Mouse (Mus musculus) stomach, embryonic 14.5 days (tissue): ENCODE measurements around the gene Bend4. TPM values are rescaled to one million over a fixed set of nuclear protein-coding genes. Genes with fewer than 3 reads are reported as not detected.

Experiments
- ATAC-seq: fragments of 200-750 bp; cut with Nextera tagmentation; 2 replicates; pipeline ENCODE4 v1.8.0; 2017; ENCODE audit warnings: low read depth, moderate TSS enrichment; ENCODE audit not compliant: insufficient number of reproducible peaks, insufficient read depth, low FRiP score
- H3K27ac ChIP-seq: fragments of 300-500 bp; sonication (generic); 2 replicates; pipeline ENCODE4 v1.5.1; 2014; ENCODE audit warnings: mild to moderate bottlenecking, low read length, moderate library complexity, mixed read lengths
- H3K27me3 ChIP-seq: fragments of 300-500 bp; sonication (generic); 2 replicates; pipeline ENCODE4 v1.6.1; 2014; ENCODE audit warnings: low read length, control low read depth, mixed read lengths; ENCODE audit not compliant: control insufficient read depth, insufficient read depth
- H3K36me3 ChIP-seq: fragments of 300-500 bp; sonication (generic); 2 replicates; pipeline ENCODE4 v1.6.1; 2014; ENCODE audit warnings: mild to moderate bottlenecking, control low read depth, low read length, moderate library complexity, mixed read lengths; ENCODE audit not compliant: control insufficient read depth, insufficient read depth
- H3K4me1 ChIP-seq: fragments of 300-500 bp; sonication (generic); 2 replicates; pipeline ENCODE4 v1.6.1; 2014; ENCODE audit warnings: low read length, control low read depth, mixed read lengths; ENCODE audit not compliant: control insufficient read depth, insufficient read depth
- H3K4me2 ChIP-seq: fragments of 300-500 bp; sonication (generic); replicated peaks from 2 replicates; pipeline ENCODE4 v1.6.1; 2014; ENCODE audit warnings: low read depth, low read length, control low read depth
- H3K4me3 ChIP-seq: fragments of 300-500 bp; sonication (generic); 2 replicates; pipeline ENCODE4 v1.5.1; 2014; ENCODE audit warnings: low read depth, low read length, control low read depth
- H3K9ac ChIP-seq: fragments of 300-500 bp; sonication (generic); replicated peaks from 2 replicates; pipeline ENCODE4 v1.6.1; 2014; ENCODE audit warnings: low read depth, mild to moderate bottlenecking, control low read depth, low read length, moderate library complexity, mixed read lengths
- H3K9me3 ChIP-seq: fragments of 300-500 bp; sonication (generic); 2 replicates; pipeline ENCODE4 v1.6.1; 2016; ENCODE audit warnings: low read depth, low read length, control low read depth; ENCODE audit not compliant: control insufficient read depth
- WGBS: fragments of 180-500 bp; shearing (Covaris S2); extraction: QIAGEN DNeasy Blood & Tissue Kit; methylation state at CpG from one replicate; pipeline ENCODE4 v1.1.7; 2014; 5-methylcytosine and 5-hydroxymethylcytosine counted together
- polyA plus RNA-seq: library from polyadenylated mRNA; unstranded; fragments of >200 nt; fragmentation: Nextera tagmentation; extraction: Ambion mirVana; gene quantifications from 2 replicates; pipeline ENCODE4 v1.2.1, GENCODE M21; 2014

The Bend4 gene
- polyA plus RNA-seq: 4.7 and 4.9 TPM in 2 replicates

GRCm38 (mm10) chr5:67427443-67428360, at the start of gene Bend4:
Bend4 (minus strand) TSS chr5:67428310.
- Histone ChIP-seq H3K27me3 (0 out of 2 replicates have a peak, but pooled peaks cover 9% of the 10 kb centered on the region), H3K4me3 (peak within 1 kb of the TSS; percentile 65), H3K9me3 (no peaks in the 10 kb centered on the region), H3K9ac (peak within 1 kb of the TSS; percentile 42; the same call in 1 of the 2 replicates), H3K27ac (no peak within 1 kb of the TSS), H3K36me3 (no peaks in the 10 kb centered on the region), H3K4me1 (no peaks in the 10 kb centered on the region; the same call in 1 of the 2 replicates), H3K4me2 (peak within 1 kb of the TSS; percentile 81)
- 2% methylated on average over 68 of the region's 90 CpGs for WGBS
- ATAC-seq: peak; percentile 68

DNA sequence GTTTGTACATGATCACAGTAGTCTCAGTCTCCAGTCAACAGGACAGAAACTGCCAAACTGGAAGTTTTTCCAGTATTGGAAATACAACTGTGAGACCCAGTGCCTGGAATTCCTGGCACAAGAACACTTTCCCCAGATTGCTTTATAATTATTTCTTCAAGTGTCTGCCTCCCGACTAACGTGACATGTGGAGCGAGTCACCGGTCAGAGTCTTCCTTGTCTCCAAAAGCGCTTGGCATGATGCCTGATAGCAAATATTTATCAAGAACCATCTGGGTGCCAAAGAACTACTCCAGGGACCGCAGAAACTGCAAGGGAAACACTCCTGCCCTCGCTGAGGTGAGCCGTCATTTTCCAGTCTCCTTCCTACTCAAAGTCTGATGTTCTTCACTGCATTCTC, 45.6 kb upstream of the Bend4 start:
- ATAC-seq: no peak
- 28% methylated on average over 8 of the region's 8 CpGs for WGBS

DNA sequence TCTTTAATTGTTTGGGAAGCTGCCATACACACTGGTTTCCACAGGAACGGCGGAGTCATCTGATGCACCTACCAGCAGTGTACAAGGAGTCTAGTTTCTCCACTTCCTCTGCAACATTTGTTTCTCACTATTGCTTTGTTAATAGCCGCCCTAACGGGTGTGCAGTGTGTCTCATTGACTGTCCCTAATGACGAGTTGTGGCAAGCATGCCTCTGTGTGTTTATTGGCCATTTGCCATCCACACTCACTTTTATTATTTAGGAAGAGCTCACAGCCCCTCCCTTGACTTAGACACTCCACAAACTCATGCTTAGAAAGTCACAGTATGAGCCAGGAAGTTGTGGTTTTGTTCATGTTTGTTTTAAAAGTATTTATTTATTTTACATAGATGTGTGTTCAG, 45.0 kb upstream of the Bend4 start:
- Histone ChIP-seq H3K9me3 (no peaks in the 10 kb centered on the region), H3K4me3 (no peak overlapping the region), H3K4me2 (no peak overlapping the region), H3K27ac (no peak overlapping the region), H3K9ac (no peak overlapping the region), H3K36me3 (no peaks in the 10 kb centered on the region), H3K27me3 (no peaks in the 10 kb centered on the region), H3K4me1 (peaks cover 10% of the 10 kb centered on the region)
- 66% methylated on average over 5 of the region's 5 CpGs for WGBS
- no peak for ATAC-seq

More for the DNA sequence above, 45.6 kb upstream of the Bend4 start:
- Histone ChIP-seq H3K36me3 (no peaks in the 10 kb centered on the region), H3K27ac (no peak overlapping the region), H3K9ac (no peak overlapping the region), H3K4me2 (no peak overlapping the region), H3K27me3 (no peaks in the 10 kb centered on the region), H3K4me1 (peaks cover 10% of the 10 kb centered on the region), H3K9me3 (no peaks in the 10 kb centered on the region), H3K4me3 (no peak overlapping the region)

GRCm38 (mm10) chr5:67466866-67467530, 38.9 kb upstream of the Bend4 start:
- Histone ChIP-seq H3K27ac (no peak overlapping the region), H3K4me3 (no peak overlapping the region), H3K9me3 (no peaks in the 10 kb centered on the region), H3K9ac (no peak overlapping the region), H3K27me3 (no peaks in the 10 kb centered on the region), H3K4me1 (no peaks in the 10 kb centered on the region), H3K36me3 (no peaks in the 10 kb centered on the region), H3K4me2 (no peak overlapping the region)
- 80% methylated on average over 15 of the region's 15 CpGs for WGBS
- no peak for ATAC-seq

DNA sequence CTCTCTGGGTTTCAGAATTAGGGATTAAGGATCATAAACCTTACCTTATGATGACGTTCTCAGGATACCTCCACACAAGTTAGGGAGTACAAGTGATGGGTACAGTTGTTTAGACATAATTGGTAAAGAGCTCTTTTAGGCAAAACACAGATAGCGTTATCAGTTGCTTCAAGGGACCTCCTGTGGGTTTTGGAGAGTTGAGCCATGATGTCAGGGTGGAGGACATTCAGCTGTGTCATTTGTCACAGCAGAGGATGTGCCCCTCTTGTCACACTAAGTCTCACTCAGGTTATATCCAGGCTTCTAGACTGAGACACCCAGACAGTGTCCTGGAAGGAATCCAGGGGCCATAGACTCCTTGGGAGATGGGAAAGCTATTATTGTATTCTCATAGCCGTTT, 36.8 kb upstream of the Bend4 start:
- Histone ChIP-seq H3K4me1 (no peaks in the 10 kb centered on the region), H3K27ac (no peak overlapping the region), H3K9me3 (no peaks in the 10 kb centered on the region), H3K36me3 (no peaks in the 10 kb centered on the region), H3K9ac (no peak overlapping the region), H3K4me2 (no peak overlapping the region), H3K4me3 (no peak overlapping the region), H3K27me3 (no peaks in the 10 kb centered on the region)
- 55% methylated on average over 3 of the region's 3 CpGs for WGBS
- ATAC-seq: no peak

DNA sequence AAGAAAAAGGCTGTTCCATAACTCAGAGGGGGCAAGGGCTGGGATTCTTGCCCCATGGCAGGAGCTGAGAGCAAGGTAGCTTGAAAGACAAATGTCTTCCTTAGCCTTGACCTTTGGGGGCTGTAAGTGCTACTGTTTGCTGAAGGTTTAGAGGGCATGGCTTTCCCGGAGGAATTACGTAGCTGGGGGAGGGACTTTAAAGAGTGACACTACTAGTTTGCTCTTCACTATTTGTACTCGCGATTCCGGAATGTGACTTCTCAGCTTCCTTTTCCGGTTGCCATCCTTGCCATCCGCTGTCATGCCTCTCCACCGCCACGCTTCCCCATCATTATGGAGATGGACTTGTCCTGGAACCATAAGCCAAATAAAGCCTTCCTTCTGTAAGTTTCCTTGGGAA, 35.5 kb upstream of the Bend4 start:
- Histone ChIP-seq H3K9me3 (no peaks in the 10 kb centered on the region), H3K4me2 (no peak overlapping the region), H3K4me3 (no peak overlapping the region), H3K4me1 (no peaks in the 10 kb centered on the region), H3K27me3 (no peaks in the 10 kb centered on the region), H3K36me3 (no peaks in the 10 kb centered on the region), H3K27ac (no peak overlapping the region), H3K9ac (no peak overlapping the region)
- WGBS: 80% methylated on average over 9 of the region's 9 CpGs
- ATAC-seq: no peak

DNA sequence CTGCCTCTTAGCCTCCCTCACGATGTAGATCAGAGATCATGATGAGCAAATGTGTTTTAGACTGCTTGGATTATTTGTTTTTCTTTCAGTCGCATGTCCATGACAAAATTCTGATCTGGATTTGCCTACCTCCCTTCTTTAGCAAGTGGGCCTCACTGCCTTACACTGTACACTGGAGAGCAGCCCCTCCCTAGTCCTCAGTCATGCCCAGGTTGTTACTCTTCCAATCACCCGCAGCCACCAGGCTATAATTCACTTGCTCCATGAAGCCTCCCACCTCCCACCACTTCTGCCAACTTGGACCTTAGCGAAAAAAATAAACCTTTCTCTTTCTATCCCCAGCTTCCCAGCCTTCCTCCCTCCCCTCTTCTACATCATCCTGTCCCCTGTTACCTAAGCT, 34.2 kb upstream of the Bend4 start:
- Histone ChIP-seq H3K4me1 (no peaks in the 10 kb centered on the region), H3K4me2 (no peak overlapping the region), H3K36me3 (no peaks in the 10 kb centered on the region), H3K9me3 (no peaks in the 10 kb centered on the region), H3K27ac (no peak overlapping the region), H3K9ac (no peak overlapping the region), H3K27me3 (no peaks in the 10 kb centered on the region), H3K4me3 (no peak overlapping the region)
- WGBS: 56% methylated on average over 4 of the region's 4 CpGs
- no peak for ATAC-seq

DNA sequence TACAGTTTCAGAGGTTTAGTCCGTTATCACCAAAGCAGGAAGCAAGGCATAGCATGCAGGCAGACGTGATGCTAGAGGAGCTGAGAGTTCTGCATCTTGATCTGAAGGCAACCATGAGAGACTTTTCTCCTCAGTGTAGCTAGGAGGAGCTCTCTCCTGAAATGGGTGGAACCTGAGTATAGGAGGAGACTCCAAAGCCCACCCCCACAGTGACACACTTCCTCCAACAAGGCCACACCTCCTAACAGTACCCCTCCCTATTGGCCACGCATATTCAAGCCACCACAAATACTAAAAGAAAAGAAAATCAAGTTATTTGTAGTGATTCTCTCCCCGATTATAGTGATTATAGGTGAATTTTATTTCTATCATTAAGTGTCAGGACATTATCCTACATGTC, 28.7 kb upstream of the Bend4 start:
- Histone ChIP-seq H3K27ac (no peak overlapping the region), H3K9me3 (no peaks in the 10 kb centered on the region), H3K27me3 (no peaks in the 10 kb centered on the region), H3K4me3 (no peak overlapping the region), H3K36me3 (no peaks in the 10 kb centered on the region), H3K4me1 (no peaks in the 10 kb centered on the region), H3K4me2 (no peak overlapping the region), H3K9ac (no peak overlapping the region)
- WGBS: 83% methylated on average over 4 of the region's 4 CpGs
- no peak for ATAC-seq
